Mouse (Mus musculus) T-helper 1 cell (primary cell): Measurements from ENCODE around the gene Dync1li2.

Experiments
- in situ Hi-C: fragments of 300-600 bp; cut with MboI, MseI; formaldehyde crosslinking; loops from one replicate; pipeline ENCODE4 v1.15.1; 2025; ENCODE audit warnings: high pct_unique_total_duplicates

Dync1li2 gene

DNA sequence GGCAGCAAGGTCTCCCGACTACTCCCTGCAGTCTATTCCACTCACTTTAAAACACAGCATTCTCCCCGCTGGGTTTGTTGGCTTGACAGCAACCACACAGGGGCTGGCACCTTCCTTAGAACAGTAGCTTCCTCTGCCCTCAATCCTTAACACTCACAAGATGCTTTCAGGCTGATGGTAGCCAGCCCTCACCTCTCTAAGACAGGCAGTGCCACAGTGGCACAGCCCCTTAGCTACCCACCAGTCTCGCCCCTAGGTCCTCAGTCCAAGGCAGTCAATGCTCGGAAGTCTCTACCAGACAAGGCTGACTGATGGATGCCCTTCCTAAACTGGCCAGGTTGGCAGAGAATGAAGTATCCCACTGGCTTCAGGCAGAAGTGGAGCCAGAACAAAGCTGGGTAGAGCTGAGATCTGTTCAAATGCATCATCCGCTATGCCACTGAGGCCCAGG is 61.9 kb downstream of the Dync1li2 start:
- in situ Hi-C loops = no loop called here

- in situ Hi-C loops = no loop called here
These were observed 62.6 kb downstream of the Dync1li2 start for GRCm38 (mm10) chr8:104380269-104380668.

DNA sequence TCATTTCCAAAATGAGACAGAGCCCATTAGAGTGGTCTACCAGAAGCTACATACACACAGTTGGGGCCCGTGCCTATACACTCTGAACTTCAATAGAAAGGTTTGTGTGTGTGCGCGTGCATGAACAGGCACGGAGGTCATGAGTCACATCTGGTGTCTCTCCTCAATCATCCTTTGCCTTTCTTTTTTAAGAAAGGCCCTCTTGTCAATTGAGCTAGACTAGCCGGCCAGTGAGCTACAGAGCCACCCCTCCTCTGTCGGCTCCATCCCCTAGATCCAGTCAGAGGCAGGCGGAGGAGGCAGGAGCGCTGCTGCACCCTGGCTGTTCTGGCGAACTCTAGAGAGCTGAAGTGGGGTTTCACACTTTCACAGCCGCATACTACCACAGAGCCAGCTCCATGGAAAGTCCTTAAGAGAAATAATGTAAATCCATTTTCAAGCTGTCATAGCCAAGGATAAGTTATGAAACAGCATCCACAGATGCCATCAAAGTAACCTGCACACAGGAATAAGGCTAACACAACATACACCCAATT is 63.5 kb downstream of the Dync1li2 start:
- in situ Hi-C loops = no loop called here

DNA sequence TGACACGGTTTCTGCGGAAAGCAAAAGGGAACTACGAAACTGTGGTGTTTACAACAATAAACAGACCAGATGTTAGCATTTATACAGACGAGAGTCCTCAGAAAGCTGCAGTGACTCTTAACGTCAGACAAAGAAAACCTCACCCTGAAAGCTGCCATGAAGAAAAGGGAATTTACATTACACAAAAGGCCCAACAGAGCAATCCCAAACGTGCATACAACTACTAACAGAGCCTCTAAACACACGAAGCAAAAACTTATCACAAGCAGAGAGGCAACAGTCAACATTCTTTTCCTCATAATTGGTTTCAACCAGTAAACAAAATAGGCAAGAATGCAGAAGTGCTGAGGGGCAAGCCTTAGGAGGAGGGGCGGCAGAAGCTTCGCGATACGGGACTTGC is 66.2 kb downstream of the Dync1li2 start:
- in situ Hi-C loops = no loop called here

GRCm38 (mm10) chr8:104375959-104376358 is 66.9 kb downstream of the Dync1li2 start:
- in situ Hi-C loops = no loop called here

GRCm38 (mm10) chr8:104374864-104375846 is 67.7 kb downstream of the Dync1li2 start:
- in situ Hi-C loops = no loop called here

GRCm38 (mm10) chr8:104374269-104374668 is 68.6 kb downstream of the Dync1li2 start:
- in situ Hi-C loops = no loop called here

DNA sequence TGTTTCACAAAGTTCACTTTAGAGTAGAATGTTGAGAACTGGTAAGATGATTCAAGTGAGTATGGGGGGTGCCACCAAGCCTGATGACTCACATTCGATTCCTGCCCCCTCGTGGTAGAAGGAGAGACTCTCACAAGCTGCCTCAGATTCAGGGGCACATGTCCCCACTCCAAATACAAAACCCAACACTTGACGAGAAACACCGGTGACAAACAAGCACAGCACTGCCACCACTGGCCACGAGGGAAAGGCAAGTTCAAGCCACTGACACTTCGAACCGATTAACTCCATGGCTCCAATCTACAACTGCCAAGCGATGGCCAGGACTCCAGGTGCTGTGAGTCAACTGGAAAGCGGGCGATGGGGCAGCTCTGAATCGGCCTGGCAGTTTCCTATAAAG is 69.1 kb downstream of the Dync1li2 start:
- in situ Hi-C loops = no loop called here

- in situ Hi-C loops = no loop called here
These were observed 71.7 kb downstream of the Dync1li2 start for GRCm38 (mm10) chr8:104371121-104371520.

DNA sequence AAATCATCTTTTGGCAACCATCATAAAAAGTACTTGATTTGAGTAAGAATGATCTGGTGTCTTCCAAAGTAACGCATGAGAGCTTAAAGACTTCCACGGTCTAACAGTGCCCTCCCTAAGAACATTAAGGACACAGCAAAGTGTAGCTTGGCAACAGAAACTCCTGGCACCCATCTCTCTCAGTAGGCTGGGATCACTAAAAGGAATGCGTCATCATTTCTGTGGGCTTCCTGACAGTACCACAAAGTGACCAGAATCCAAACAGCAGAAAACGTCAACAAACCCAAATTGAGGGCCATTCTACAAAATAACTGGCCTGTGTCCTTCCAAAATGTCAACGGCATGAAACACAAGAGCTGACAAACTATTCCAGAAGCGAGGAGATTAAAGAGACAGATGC is 72.8 kb downstream of the Dync1li2 start:
- in situ Hi-C loops = no loop called here

- in situ Hi-C loops = no loop called here
These were observed 73.3 kb downstream of the Dync1li2 start for GRCm38 (mm10) chr8:104369591-104369990.
